Mouse (Mus musculus) ovary, adult 18-20 months (tissue): ENCODE measurements around the gene Rad54l.
A peak's percentile ranks its signal among the peaks of the same experiment; 100 is the strongest.

Experiments
- DNase-seq: peaks from one replicate; pipeline ENCODE4 v3.0.0; 2022; ENCODE audit warnings: low spot score, mixed read lengths

Rad54l gene

DNA sequence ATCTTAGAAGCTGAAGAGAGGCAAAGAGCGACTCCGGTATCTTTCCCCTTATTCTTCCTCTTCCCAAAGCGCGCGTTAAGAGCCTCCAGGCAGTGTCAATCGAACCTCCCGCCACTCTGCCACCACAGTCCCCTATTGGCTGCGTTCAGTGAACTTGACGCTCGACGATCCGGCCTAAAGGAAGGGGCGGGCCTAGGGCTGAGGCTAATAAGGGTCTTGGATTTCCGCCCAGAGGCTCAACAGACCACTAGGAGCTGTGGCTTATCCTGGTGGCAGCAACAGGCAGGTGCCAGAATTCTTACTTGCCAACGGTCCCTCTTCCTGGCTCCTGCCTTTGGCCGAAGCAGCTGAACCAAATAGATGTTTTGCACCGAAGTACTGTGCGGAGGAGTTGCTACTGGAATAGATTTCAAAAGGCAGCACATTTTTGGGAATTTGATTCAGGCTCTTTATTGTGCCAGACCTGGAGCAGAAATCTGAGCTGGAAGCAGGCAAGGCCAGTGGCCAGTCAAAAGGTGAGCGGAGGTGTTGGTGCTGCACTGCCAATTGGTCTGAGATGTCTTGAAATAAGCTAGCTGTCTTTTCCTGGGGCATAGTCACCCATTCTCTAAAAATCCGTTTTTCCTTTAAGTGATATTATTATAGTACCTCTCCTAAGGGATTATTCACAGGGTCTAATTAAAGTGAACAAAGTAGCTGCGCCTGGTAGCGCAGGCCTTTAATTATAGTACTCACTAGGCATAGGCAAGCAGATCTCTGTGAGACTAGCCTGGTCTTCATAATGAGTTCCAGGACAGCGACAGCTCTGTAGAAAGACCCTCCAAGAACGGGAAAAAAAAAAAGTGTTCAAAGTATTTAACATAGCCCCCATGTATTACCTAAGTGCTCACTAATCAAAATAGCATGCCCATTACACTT, at the start of gene Rad54l, which contains the start of gene Pomgnt1:
Gene Rad54l (minus strand): TSS at position 89 of the 918 bp plus-strand sequence.
Gene Pomgnt1 (plus strand): TSS at position 239 of the 918 bp plus-strand sequence.
- DNase-seq, result peak; percentile 79

DNA sequence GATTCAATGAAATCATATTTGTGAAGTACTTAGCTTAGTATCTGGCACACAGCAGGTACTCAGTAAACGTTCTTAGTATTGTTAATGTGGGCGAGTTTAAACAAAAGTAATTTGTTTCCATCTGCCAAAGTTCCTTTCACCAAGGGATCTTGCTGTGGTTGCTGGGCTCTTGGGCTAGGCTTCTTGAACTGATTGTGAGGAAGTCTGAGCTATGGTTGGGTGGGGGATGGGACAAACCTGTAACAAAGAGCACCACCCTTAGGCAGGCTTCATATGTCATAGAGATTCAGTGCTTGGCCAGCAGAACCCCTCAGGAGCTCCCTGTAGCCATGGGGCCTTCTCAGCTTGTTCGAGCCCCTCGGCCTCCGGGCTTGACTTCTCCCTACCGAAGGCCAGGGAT, 49.6 kb upstream of the Rad54l start, which contains the start of the genes 1700042G07Rik and Gm49337:
Gene 1700042G07Rik (plus strand): TSS at position 301 of the 400 bp plus-strand sequence.
Gene Gm49337 (plus strand): TSS at position 313 of the 400 bp plus-strand sequence.
- no peak for DNase-seq

DNA sequence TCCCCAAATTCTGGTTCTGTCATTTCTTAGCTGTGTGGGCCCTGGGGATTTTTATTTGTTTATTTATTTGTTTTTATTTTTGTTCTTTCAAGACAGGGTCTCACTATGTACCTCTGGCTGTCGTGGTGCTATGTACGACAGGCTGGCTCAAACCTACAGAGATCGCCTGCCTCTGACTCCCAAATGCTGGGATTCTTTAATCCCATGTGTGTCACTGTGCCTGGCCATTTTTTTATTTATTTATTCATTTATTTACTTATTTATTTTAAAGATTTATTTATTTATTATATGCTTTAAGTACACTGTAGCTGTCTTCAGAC, 45.8 kb upstream of the Rad54l start:
- DNase-seq, result no peak

DNA sequence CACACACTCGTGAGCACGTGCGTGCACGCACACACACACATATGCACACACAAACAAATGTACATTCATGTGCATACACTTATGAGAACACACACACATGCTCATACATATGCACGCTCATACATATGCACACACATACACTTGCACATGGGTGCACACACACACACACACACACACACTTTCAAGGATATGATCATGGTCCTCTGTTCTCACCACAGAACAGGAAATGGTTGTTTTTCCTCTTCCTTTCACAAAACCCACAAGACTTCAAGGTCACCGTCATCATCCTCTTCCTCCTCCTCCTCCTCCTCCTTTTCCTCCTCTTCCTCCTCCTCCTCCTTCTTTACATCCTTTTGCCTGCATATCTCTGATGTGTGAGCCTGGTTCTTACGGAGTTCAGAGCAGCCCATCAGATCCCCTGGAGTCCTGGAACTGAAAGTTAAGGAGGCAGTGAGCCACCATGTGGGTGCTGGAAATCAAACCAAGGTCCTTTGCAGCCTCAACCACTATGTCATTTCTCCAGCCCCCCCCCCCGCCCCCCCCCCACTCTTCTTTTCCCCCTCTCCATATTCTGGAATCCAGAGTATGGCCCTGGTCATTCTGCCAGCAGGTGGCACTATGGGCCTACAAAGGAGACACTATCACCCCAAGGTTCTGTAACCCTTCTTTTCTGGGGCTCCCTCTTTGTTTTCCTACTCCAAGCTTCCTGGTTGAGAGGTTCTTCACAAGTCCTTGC, 45.3 kb upstream of the Rad54l start:
- DNase-seq, result no peak

DNA sequence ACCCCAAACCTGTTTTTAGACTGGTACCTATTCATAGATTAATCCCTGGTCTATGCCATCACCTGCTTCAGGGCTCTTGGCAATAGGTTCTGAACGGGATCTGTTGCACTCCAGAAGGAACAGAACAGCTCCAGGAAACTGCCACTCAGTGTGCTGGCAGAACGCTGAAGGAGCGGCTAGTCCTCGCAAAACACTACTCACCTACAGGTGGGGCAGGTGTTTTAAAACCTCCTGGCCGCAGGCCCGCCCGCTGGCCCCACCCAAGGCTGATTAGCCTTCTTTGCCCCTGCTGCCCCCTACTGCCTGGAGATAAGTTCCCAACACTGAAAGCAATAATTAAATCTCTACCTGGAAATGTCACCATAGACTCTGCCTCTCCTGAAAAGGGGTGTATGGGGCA, 43.9 kb upstream of the Rad54l start, which contains the start of gene Tspan1:
Gene Tspan1 (minus strand): TSS at position 198 of the 400 bp plus-strand sequence.
- no peak for DNase-seq

DNA sequence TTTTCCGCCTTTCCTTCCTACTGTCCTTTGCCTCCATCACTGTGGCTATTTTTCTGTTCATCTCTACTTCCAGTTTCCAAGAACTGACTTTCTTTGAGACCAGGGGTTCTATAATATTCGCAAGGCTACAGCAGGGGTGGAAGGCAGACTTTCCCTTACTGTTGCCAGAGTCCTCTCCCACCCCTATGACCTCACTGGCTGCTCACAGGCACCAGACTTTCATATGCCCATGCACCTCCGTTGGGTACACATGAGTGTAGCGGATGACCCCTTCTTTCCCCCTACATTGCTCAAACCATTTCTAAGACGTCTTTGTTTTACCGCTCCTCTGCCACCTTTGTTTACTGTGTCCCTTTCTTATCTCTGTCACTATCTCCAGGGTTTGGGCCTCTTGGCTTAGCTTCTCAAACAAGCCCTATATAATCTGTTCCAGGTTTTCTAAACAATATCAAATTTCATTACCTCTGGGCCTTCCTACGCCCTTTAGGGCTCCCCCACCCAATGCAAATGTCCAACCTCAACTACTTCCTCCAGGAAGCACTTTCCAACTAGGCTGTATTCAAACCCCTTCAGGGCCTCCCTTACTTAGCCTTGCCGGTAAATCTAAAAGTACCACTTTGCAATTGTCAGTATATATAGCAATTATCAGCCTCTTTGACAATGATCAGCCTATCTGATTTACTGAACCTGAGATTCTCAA, 42.4 kb upstream of the Rad54l start:
- no peak for DNase-seq

DNA sequence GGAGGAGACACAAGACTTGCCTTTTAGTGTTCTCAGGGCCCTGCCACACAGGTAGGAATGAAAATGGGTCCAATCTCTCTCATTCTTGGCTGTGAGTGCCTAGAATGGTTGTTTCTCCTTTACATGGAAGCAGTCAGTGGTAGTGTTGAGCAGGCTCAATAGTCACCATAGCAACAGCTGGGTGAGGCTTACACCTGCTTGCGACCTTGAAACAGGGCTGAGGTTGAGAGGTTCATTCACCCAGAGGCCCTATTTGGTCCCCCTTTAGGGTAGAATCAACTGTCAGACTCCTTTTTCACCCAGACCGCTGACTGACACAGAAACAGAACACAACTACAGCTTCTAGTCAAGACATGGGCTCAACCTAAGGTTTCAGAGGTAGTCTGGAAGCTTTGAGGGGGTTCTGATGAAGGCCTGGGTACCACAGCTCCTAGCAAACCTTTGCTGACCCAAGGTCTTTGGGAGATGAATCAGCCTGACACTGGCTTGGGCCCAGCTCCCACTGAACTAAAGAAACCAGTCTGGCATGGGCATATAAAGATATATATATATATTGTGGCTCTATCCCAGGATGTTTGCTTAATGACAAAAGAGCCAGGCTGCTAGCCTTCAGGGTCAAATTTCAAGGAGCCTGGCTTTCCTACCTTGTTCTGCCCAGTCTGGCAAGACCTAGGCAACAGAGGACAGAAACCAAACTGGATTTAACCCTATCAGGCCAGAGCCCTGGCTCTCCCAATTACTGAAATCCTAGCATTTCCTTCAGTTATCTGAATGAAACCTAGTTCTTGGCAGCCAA, 41.5 kb upstream of the Rad54l start:
- no peak for DNase-seq

DNA sequence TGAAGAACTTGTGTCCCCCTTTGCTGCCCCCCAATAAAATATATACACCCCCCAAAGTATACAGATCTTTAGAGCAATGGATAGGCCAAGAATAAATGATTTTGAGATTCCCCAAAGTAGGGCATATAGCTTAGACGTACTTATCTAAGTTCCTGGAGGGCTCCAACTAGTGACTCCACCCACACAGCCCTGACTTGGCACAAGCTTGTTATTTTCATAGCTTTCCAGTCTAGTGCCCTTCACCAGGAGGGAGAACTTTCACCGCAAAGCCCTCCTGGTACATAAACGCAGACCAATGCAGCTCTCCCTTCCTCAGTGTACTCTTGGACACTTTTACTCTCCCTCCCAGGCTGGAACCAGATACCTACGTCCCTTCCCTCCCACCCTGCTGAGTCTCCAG, 38.7 kb upstream of the Rad54l start:
- peak; percentile 57 for DNase-seq

DNA sequence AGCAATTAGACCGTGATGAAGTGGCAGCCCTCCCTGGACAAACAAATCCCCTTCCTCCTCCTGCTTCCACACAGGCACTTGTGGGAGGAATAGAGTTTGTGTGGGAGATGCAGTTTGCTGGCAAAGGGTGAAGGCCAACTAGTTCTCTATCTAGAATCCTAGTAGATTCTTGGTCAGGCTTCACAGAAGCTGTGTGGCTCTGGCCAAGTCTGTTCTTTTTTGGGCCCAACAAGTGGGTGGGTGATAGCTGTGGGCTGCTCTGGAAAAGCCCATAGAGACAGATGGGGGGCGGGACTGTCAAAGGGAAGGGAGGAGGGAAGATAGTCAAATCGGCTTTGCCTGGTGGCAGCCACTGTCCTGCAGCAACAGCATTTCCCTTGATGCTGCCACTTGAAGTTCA, 37.3 kb upstream of the Rad54l start:
- peak; percentile 74 for DNase-seq

DNA sequence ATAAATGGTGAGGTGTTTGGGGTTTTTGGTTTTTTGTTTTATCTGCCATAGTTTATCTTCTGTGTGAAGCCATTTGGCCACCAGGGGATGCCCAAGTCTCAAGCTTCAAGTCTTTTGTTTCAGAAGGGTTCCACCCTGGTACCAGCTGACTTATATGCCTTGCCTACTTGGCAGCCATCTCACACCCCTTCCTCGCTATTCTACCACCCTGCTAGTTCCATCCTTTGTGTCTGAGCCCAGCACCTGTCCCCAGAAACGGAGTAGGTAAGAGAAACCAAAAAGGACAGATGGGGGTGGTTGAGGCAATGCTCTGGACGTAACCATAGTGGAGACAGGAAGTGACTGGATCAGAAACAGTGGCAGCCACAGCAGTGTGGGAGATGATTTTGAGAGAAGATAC, 36.4 kb upstream of the Rad54l start:
- DNase-seq, result no peak

DNA sequence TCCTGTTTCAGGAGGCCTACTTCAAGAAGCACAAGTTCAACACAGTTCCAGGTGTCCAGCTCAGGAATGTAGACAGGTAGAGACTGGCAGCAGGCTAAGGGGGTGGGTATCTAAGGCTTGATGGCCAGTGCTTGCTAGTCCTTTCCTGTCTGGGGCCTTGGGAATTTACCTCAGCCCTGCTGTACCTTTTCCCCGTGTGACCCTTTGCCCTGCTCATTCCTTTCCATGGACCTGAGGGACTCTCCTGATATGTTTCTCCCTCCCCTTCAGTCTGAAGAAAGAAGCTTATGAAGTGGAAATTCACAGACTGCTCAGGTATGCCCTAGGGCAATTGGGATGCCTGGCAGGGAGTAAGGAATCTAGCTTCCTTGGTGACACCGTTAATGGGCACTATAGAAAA, 34.4 kb upstream of the Rad54l start:
- no peak for DNase-seq

DNA sequence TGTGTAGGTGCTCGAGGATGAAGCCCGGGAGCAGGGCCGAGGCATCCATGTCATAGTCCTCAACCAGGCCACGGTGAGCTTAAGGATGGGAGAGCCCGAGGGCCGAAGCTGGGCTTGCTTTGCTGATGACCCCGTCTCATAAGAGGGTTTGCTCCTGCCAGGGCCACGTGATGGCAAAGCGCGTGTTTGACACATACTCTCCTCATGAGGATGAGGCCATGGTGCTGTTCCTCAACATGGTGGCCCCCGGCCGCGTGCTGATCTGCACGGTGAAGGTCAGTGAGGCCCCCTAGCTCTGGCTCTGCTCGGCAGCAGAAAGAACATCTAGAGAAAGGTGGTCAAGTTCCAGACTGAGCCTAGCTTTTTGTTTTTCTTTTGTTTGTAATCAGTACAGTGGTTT, 29.2 kb upstream of the Rad54l start:
- DNase-seq, result no peak

DNA sequence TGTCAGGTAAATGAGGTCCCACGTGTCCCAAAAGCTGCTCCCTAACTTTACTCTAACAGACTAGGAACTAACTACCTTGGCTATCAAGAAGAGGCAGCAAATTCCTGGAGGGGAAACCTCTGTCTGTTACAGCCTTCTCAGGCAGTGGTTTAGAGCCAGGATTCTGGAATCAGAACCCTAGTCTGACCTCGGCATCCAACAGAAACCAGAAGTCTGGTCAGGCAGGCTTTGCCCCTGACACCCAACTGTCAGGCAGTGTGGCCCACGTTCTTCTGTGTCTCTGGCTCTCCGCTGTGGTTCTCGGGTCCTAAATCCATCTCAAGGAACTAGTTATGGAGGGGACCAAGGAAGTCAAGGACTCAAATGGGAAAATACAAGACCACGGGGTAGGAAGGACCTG, 27.7 kb upstream of the Rad54l start, which contains the start of gene Lurap1:
Gene Lurap1 (minus strand): TSS at position 101 of the 400 bp plus-strand sequence.
- no peak for DNase-seq

DNA sequence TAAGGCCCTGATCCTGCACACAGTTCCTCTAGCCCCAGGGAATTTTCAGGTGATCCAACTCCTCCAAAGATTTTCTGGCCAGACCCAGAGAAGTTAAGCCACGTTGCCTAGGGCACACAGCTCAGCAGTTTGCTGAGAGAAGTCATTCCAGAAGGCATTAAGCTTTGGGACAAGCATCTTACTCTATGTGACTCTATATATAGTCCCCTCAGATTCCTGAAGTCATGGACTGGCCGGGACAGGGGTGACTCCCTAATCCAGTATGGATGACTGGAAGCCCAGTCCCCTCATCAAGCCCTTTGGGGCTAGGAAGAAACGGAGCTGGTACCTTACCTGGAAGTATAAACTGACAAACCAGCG, 27.4 kb upstream of the Rad54l start:
- no peak for DNase-seq

DNA sequence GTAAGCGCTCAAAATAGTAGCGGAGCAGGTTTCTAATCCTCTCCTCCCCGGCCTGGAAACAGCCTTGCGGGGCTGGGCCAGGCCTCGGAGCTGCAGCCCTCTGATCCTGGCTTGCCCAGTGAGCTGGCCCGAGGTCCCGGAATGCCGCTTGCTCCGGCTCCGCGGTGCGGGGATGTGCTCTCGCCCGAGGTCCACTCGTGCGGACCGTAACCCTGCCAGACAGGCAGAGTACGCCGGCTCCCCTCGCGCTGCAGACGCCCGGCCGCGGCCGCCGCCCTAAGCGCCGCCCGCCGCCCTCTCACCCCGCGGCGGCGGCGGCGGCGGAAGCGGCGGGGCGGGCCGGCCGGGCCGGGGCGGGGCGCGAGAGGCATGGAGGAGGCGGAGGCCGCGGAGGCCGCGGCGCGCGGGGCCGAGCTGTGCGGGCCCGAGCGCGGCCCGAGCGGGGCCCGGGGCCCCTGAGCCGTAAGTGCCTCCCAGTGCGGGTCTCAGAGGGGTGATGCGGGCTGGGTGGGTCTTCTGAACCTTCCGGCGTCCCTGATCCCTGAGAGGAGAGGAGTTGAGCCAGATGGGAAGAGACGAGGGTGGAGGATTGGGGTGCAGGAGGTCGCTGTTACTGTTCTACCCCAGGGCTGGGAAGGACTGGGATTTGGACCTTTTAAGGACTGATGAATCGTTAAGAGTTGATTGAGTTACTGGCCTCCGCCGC, 26.8 kb upstream of the Rad54l start:
- DNase-seq, result peak; percentile 33

DNA sequence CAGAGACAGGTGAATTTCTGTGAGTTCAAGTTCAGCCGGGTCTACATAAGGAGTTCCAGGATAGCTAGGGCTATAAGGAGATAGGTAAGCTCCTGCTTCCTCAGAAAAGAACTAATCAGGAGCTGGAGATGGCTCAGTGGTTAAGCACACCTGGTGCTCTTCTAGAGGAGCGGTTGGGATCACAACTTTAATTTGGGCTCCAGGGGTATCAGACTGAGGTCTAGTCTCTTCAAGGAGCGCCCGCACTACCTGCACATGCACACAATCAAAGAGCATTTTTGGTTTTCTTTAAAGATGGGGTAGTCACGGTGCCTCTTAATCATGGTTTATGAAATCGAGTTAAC, 26.3 kb upstream of the Rad54l start:
- no peak for DNase-seq

DNA sequence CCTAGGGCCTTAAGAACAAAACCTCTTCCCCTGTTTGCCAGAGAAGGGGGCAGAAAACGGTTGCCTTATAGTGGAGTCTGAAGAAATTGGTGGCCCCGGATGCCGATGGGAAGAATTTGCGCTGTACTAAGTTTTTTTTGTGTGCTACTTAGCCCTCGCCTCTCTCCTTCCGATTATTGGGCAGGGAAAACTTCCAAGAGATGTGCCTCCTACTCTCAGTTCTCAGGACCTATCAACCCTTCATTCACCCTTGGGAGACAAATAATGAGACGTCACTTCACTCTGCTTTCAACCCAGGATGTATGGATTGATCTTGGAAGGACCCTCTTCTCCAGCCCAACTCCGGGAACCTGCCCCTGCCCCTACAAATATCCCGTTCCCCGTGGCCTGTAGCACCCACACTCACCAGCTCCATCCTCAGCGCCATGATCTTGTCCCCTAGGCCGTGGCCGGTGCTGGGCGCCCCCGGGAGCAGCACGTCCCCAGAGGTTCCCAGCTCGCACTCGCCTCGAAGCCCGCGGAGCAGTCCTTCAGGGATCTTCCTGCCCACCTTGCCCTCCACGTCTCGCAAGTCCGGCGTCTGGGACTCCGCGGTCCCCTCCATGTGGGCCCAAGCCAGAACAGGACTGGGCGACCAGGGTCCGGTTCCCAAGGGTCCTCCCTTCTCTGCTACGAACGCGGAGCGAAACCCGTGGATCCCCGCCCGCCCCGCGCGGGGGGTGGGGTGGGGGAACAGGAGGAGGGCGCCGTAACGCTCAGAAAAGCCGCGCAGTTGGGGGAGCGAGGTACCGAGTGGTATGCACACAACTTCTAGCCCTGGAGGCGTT, 20.6 kb upstream of the Rad54l start:
- peak; percentile 54 for DNase-seq

DNA sequence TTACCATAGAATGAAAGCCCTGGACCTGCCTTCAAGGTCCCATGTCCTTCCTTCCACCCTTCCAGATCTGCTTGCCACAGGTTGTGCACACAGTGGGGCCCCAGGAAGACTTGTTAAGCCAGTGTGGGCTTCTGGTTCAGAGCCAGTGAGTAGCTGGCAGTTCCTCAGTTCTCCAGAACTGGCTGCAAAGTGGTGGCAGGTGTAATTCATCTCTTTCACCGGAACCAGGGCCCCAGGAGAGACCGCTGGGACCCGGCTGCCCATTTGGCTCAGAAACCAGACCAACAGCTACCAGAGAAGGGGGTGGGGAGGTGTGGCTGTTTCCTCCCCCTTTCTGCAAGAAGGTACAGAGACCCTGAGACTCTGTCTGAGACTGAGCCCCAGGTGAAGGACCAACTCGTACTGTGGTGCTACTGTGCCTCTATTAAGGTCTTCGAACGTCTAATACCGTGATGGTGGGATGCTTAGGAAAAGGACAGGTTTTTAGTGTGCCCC, 19.9 kb upstream of the Rad54l start:
- DNase-seq, result no peak

DNA sequence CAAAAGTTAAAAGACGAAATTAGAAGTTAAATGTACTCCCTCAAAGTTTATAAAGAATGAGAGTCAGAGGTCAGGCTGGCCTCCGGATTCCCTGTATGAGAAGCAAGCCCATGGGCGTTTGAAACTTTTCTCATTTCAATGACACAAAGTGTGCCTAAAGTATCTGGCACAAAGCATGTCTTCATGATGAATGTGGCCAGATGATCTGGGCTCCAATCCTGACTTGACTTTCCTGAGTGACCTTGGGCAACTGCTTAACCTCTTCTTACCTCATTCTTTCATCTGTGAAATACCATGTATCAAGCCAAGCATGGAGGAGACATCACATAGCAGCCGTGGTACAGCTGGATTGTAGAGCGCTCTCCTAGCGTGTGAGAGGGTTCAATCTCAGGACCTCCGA, 18.8 kb upstream of the Rad54l start:
- no peak for DNase-seq

DNA sequence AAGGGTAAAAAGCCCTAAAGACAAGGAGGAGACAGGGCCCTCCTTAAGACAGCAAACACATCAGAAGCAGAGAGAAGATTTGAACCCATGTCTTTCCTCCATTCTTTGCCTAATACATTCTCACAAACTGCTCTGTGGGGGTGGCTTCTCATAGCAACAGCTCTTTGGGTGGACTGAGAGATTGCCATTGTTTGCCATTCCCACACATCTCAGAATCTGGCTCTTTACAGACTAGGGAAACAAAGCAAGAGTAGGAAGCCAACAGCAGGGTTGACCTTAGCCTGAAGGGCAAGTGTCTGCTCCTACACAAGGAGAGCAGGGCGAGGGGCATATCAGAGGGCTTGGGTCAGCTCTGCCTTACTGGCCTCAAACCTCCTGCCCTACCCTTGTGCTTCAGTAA, 18.2 kb upstream of the Rad54l start:
- no peak for DNase-seq
